Mouse (Mus musculus) forebrain, embryonic 16.5 days (tissue): ENCODE results near the gene Apoc4. TPM values are rescaled to one million over a fixed set of nuclear protein-coding genes. Genes with fewer than 3 reads are reported as not detected.

Experiments used
- ATAC-seq: fragments of 200-750 bp; cut with Nextera tagmentation; 2 replicates; pipeline ENCODE4 v1.8.0; 2017; ENCODE audit warnings: mild to moderate bottlenecking, moderate library complexity
- H3K27ac ChIP-seq: fragments of 300-500 bp; sonication (generic); 2 replicates; pipeline ENCODE4 v1.5.1; 2014; ENCODE audit warnings: low read length, control low read depth
- H3K27me3 ChIP-seq: fragments of 300-500 bp; sonication (generic); replicated peaks from 2 replicates; pipeline ENCODE4 v1.6.1; 2014; ENCODE audit warnings: low read length; ENCODE audit not compliant: control insufficient read depth, insufficient read depth
- H3K36me3 ChIP-seq: fragments of 300-500 bp; sonication (generic); 2 replicates; pipeline ENCODE4 v1.6.1; 2014; ENCODE audit not compliant: control insufficient read depth, insufficient read depth
- H3K4me1 ChIP-seq: fragments of 300-500 bp; sonication (generic); replicated peaks from 2 replicates; pipeline ENCODE4 v1.6.1; 2014; ENCODE audit warnings: low read length; ENCODE audit not compliant: control insufficient read depth, insufficient read depth
- H3K4me2 ChIP-seq: fragments of 300-500 bp; sonication (generic); 2 replicates; pipeline ENCODE4 v1.6.1; 2014; ENCODE audit warnings: mild to moderate bottlenecking, low read length, control low read depth
- H3K4me3 ChIP-seq: fragments of 300-500 bp; sonication (generic); replicated peaks from 2 replicates; pipeline ENCODE4 v1.5.1; 2014; ENCODE audit warnings: mild to moderate bottlenecking, low read length, control low read depth
- H3K9ac ChIP-seq: fragments of 300-500 bp; sonication (generic); replicated peaks from 2 replicates; pipeline ENCODE4 v1.6.1; 2014; ENCODE audit warnings: low read depth, low read length, control low read depth
- H3K9me3 ChIP-seq: fragments of 300-500 bp; sonication (generic); 2 replicates; pipeline ENCODE4 v1.6.1; 2016; ENCODE audit warnings: low read length; ENCODE audit not compliant: control insufficient read depth
- WGBS: fragments of 180-500 bp; shearing (Covaris S2); extraction: QIAGEN DNeasy Blood & Tissue Kit; methylation state at CpG from one replicate; pipeline ENCODE4 v1.1.7; 2014; 5-methylcytosine and 5-hydroxymethylcytosine counted together
- polyA plus RNA-seq: library from polyadenylated mRNA; unstranded; fragments of >200 nt; fragmentation: Nextera tagmentation; extraction: Ambion mirVana; gene quantifications from 2 replicates; pipeline ENCODE4 v1.2.1, GENCODE M21; 2015

Apoc4 gene
- polyA plus RNA-seq, 1 experiment from 2014 or later: not detected

DNA sequence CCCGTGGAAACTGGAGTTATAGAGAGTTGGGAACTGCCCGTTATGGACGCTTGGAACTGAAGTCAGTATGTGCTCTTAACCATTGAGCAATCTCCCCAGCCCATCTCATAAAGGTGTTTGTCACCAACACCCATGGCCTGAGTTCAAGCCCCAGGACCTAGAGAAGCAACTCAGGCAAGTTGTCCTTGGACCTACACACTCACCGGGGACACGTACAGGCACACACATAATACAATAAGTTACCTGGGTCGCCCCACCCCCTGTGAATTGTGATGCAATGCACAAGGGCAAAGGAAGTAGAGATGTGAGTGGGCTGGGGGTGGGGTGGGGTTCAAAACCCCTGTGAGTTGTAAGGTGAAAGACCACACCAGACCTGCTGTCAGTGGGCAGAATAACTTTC is 5.2 kb upstream of the Apoc4 start:
- 83% methylated on average over 6 of the region's 6 CpGs for WGBS
- Histone ChIP-seq H3K9me3 (no peaks in the 10 kb centered on the region), H3K4me1 (no peaks in the 10 kb centered on the region), H3K9ac (no peak overlapping the region), H3K36me3 (no peaks in the 10 kb centered on the region), H3K4me3 (no peak overlapping the region), H3K27me3 (no peaks in the 10 kb centered on the region), H3K27ac (no peak overlapping the region), H3K4me2 (no peak overlapping the region)
- ATAC-seq: no peak

DNA sequence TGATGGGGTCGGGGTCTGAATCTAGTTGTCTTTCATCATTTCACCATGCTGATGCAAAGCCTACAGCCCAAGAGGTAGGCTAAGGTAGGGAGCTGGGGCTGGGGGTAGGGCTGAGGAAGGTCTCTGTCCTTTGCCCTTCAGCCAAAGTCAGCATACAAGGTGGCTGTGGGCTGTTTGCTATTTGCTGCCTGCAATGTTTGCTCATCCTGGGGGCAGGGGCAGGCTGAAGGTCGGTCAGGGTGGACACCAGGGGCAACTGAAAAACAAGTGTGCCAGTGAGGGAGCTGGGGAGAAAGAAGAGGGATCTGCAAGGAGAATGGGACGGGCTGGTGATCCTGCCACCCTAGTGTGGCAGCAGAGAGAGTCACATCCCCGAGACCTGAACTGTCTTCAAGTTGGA is 4.1 kb upstream of the Apoc4 start:
- Histone ChIP-seq H3K27ac (no peak overlapping the region), H3K9me3 (no peaks in the 10 kb centered on the region), H3K4me1 (no peaks in the 10 kb centered on the region), H3K4me2 (no peak overlapping the region), H3K9ac (no peak overlapping the region), H3K27me3 (no peaks in the 10 kb centered on the region), H3K36me3 (no peaks in the 10 kb centered on the region), H3K4me3 (no peak overlapping the region)
- ATAC-seq: no peak
- WGBS: 71% methylated on average over 4 of the region's 4 CpGs

DNA sequence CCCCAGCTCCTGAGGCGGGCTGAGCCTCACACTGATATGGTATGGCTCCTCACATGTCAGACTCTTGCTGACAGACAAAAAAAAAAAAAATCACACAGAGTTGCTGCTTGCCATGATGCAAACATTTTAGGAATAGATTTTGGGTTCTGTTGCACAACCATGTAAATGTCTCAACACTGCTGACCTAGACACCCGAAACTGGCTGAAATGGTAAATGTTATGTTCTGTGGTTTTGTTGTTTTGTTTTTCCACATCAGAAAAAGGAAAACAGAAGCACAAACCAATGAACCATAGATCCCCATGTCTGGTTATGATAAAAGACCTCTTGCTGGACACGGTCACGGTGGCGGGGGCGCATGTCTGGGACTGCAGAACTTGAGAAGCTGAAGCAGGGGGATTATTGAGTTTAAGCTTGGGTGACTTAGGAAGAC is 2.5 kb upstream of the Apoc4 start:
- WGBS: 90% methylated on average over 6 of the region's 6 CpGs
- no peaks in the 10 kb centered on the region for H3K4me1 ChIP-seq
- ATAC-seq: no peak

DNA sequence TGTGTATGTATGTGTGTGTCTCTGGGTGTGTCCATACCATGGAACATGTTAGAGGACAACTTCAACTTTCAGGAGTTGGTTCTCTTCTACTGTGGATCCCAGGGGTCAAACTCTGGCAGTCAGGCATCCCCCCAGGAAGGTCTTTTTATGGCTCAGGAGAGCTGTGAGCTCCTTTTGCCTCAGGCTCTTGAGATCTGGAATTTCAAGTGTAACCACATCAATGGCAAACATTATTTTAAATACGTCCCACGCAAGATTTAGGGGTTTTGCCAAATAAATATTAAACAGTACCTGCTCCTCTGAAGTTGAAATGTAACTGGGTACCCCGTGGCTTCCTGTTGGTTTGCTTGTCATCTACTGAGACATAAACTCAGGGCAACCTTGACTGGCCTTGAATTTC is 1.7 kb upstream of the Apoc4 start:
- no peak for ATAC-seq
- Histone ChIP-seq H3K27ac (no peak overlapping the region), H3K36me3 (no peaks in the 10 kb centered on the region), H3K4me3 (no peak overlapping the region), H3K9me3 (no peaks in the 10 kb centered on the region), H3K4me2 (no peak overlapping the region), H3K4me1 (no peaks in the 10 kb centered on the region), H3K9ac (no peak overlapping the region), H3K27me3 (no peaks in the 10 kb centered on the region)
- WGBS: 77% methylated on average over 3 of the region's 3 CpGs

More for the DNA sequence above, 2.5 kb upstream of the Apoc4 start:
- Histone ChIP-seq H3K27me3 (no peaks in the 10 kb centered on the region), H3K9ac (no peak overlapping the region), H3K4me3 (no peak overlapping the region), H3K27ac (no peak overlapping the region), H3K36me3 (no peaks in the 10 kb centered on the region), H3K9me3 (no peaks in the 10 kb centered on the region), H3K4me2 (no peak overlapping the region)

DNA sequence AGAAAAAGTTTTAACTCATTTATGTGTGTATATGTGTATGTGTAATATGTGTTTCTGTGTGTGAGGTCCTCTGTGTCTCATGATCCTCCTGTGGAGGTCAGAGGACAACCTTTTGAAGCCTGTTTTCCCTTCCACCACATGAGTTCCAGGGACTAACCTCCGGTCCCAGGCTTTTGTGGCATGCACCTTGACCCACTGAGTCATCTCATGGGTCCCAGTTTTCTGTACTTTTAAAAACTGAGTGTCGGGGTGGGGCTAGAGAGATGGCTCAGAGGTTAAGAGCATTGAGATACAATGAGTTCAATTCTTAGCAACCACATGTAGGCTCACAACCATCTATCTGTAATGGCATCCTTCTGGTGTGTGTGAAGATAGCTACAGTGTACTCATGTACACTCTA is 577 bp downstream of the Apoc4 start:
- Histone ChIP-seq H3K4me2 (no peak overlapping the region), H3K9me3 (no peaks in the 10 kb centered on the region), H3K9ac (no peak overlapping the region), H3K4me1 (no peaks in the 10 kb centered on the region), H3K36me3 (no peaks in the 10 kb centered on the region), H3K27me3 (no peaks in the 10 kb centered on the region), H3K27ac (no peak overlapping the region), H3K4me3 (no peak overlapping the region)
- 85% methylated on average over 2 of the region's 2 CpGs for WGBS
- no peak for ATAC-seq

DNA sequence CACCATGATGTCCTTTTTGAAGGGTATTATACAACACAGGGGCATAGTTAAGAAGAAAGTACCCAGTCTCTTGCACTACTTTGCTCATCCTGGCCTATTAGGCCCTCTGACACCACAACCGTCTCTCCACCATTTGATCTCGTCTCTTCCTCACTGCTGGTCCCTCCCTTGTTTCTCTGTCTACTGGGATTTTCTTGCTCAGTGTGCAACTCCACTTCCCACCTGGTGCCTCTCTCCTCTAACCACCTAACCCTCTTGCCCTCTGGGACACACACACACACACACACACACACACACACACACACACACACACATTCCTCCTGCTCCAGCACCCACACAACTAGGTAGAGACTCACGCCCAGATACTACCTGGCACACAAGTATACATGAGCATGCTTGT is 2.4 kb downstream of the Apoc4 start:
- H3K4me2 ChIP-seq: no peak overlapping the region
- no peaks in the 10 kb centered on the region for H3K36me3 ChIP-seq
- H3K9ac ChIP-seq: no peak overlapping the region
- no peak overlapping the region for H3K4me3 ChIP-seq
- H3K9me3 ChIP-seq: no peaks in the 10 kb centered on the region
- H3K27me3 ChIP-seq: no peaks in the 10 kb centered on the region
- 92% methylated on average over 3 of the region's 3 CpGs for WGBS
- H3K4me1 ChIP-seq: no peaks in the 10 kb centered on the region
- H3K27ac ChIP-seq: no peak overlapping the region
- ATAC-seq: no peak

DNA sequence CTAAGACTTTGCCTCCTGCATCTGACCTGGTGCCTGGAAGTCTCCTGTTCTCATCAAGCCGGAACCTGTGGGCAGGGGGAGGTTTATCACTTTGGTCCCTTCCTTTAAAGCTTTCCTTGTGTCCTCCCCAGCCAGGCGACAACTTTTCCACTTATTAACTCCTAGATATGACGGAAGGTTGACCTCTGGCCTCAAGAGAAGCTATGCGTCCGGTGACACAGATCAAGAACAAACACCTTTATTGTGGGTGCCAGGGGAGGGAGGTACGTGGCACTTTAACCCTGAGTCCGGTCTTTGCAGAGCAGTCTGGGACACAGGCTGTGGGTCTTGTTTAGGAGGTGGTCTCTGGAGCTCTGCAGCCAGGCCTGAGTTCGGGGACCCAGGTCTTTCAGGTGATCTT is 3.4 kb downstream of the Apoc4 start, which contains the start of gene Apoc2:
Gene Apoc2 (minus strand): TSS at position 70 of the 400 bp plus-strand sequence.
- WGBS: 85% methylated on average over 8 of the region's 8 CpGs

DNA sequence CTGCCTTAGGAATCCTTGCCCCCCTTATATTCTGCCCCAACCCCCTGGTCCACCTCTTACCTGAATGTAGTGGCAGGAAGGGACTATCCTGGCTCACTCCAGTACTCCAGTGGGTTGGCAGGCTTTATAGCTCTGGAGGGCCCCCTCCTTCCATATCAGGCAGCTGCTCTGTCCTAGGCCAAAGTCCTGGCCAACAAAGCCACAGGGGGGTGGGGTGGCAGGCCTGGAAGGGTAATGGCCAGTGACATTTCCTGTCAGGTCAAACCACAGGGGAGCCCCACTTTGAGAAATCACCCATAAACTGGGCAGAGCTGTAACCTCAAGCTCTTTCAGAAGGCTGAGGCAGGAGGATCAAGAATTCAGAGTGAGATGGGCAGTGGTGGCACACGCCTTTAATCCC is 4.6 kb downstream of the Apoc4 start:
- H3K4me2 ChIP-seq: no peak overlapping the region
- H3K4me1 ChIP-seq: no peaks in the 10 kb centered on the region
- H3K4me3 ChIP-seq: no peak overlapping the region
- H3K27me3 ChIP-seq: no peaks in the 10 kb centered on the region
- H3K9ac ChIP-seq: no peak overlapping the region
- 61% methylated on average over 1 of the region's 1 CpGs for WGBS
- H3K27ac ChIP-seq: no peak overlapping the region
- no peaks in the 10 kb centered on the region for H3K36me3 ChIP-seq
- no peak for ATAC-seq
- no peaks in the 10 kb centered on the region for H3K9me3 ChIP-seq

More for the DNA sequence above, 3.4 kb downstream of the Apoc4 start, which contains the start of gene Apoc2:
- no peaks in the 10 kb centered on the region for H3K36me3 ChIP-seq
- H3K4me2 ChIP-seq: no peak within 1 kb of the TSS
- ATAC-seq: no peak
- no peaks in the 10 kb centered on the region for H3K27me3 ChIP-seq
- no peak within 1 kb of the TSS for H3K9ac ChIP-seq
- no peak within 1 kb of the TSS for H3K4me3 ChIP-seq
- H3K27ac ChIP-seq: no peak within 1 kb of the TSS
- no peaks in the 10 kb centered on the region for H3K4me1 ChIP-seq
- no peaks in the 10 kb centered on the region for H3K9me3 ChIP-seq

DNA sequence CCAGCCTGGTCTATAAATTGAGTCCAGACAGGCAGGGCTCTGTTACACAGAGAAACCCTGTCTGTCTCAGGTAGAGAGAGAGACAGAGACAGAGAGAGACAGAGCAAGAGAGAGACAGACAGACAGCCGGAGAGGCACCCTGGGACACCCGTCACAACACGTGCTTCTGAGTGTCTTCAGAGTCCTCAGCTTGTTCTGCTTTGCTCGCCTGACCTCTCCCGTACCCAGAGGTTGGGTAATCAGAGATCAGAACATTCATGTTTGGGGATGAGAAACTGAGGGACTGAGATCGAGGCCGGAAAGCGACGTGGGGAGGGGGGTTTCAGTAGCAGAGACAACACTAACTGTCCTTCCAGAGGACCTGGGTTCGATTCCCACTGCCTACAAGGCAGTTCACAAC is 5.5 kb downstream of the Apoc4 start:
- no peaks in the 10 kb centered on the region for H3K36me3 ChIP-seq
- H3K4me3 ChIP-seq: no peak overlapping the region
- H3K9ac ChIP-seq: no peak overlapping the region
- 82% methylated on average over 10 of the region's 10 CpGs for WGBS
- no peaks in the 10 kb centered on the region for H3K9me3 ChIP-seq
- 0 out of 2 replicates have a peak, but pooled peaks cover 2% of the 10 kb centered on the region for H3K27me3 ChIP-seq
- no peak for ATAC-seq
- no peak overlapping the region for H3K4me2 ChIP-seq
- no peaks in the 10 kb centered on the region for H3K4me1 ChIP-seq
- H3K27ac ChIP-seq: no peak overlapping the region

DNA sequence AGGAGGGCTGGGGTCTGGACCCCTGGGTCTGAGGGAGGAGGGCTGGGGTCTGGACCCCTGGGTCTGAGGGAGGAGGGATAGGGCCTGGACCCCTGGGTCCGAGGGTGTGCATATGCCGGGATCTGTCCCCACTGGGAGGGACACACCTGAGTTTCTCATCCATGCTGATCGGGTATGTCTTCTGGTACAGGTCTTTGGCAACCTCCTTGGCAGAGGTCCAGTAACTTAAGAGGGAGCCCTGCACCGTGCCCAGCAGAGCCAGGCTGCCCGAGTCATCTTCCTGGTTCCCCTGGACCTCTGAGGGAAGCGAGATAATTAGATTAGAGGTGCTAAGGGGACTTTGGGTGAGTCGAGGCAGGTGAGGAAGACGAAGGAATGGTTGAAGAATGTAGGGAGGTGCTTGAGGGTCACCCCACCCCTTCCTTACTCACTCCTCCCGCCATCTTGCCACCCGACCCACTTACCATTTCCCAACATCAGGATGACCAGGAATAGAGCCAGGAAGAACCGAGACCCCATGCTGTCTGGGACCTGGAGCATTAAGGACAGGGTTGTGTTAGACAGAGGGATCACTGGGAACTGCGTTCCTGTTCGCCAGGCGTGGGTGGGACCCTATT is 8.1 kb downstream of the Apoc4 start:
- Histone ChIP-seq H3K27me3 (0 out of 2 replicates have a peak, but pooled peaks cover 2% of the 10 kb centered on the region), H3K36me3 (no peaks in the 10 kb centered on the region), H3K27ac (no peak overlapping the region), H3K4me3 (no peak overlapping the region), H3K4me1 (peaks cover 5% of the 10 kb centered on the region), H3K4me2 (no peak overlapping the region), H3K9me3 (no peaks in the 10 kb centered on the region), H3K9ac (no peak overlapping the region)
- 68% methylated on average over 14 of the region's 14 CpGs for WGBS
- no peak for ATAC-seq
